Mouse (Mus musculus) liver, embryonic 12.5 days (tissue): ENCODE measurements around the gene Pacsin2. TPM values are rescaled to one million over a fixed set of nuclear protein-coding genes. Genes with fewer than 3 reads are reported as not detected.
A peak's percentile ranks its signal among the peaks of the same experiment; 100 is the strongest.

Experiments used
- ATAC-seq: fragments of 200-750 bp; cut with Nextera tagmentation; 2 replicates; pipeline ENCODE4 v1.8.0; 2017; ENCODE audit warnings: moderate number of reproducible peaks, mild to moderate bottlenecking, moderate library complexity
- H3K27ac ChIP-seq: fragments of 300-500 bp; sonication (generic); 2 replicates; pipeline ENCODE4 v1.5.1; 2016; ENCODE audit warnings: mild to moderate bottlenecking
- H3K27me3 ChIP-seq: fragments of 300-500 bp; sonication (generic); replicated peaks from 2 replicates; pipeline ENCODE4 v1.6.1; 2016; ENCODE audit warnings: mild to moderate bottlenecking, moderate library complexity
- H3K36me3 ChIP-seq: fragments of 300-500 bp; sonication (generic); 2 replicates; pipeline ENCODE4 v1.6.1; 2016; ENCODE audit warnings: mild to moderate bottlenecking, moderate library complexity
- H3K4me1 ChIP-seq: fragments of 300-500 bp; sonication (generic); 2 replicates; pipeline ENCODE4 v1.6.1; 2016
- H3K4me2 ChIP-seq: fragments of 300-500 bp; sonication (generic); 2 replicates; pipeline ENCODE4 v1.6.1; 2016; ENCODE audit warnings: mild to moderate bottlenecking, moderate library complexity
- H3K4me3 ChIP-seq: fragments of 300-500 bp; sonication (generic); 2 replicates; pipeline ENCODE4 v1.5.1; 2016; ENCODE audit warnings: mild to moderate bottlenecking, moderate library complexity
- H3K9ac ChIP-seq: fragments of 300-500 bp; sonication (generic); 2 replicates; pipeline ENCODE4 v1.6.1; 2016; ENCODE audit warnings: mild to moderate bottlenecking, moderate library complexity
- H3K9me3 ChIP-seq: fragments of 300-500 bp; sonication (generic); replicated peaks from 2 replicates; pipeline ENCODE4 v1.6.1; 2016; ENCODE audit warnings: mild to moderate bottlenecking, moderate library complexity
- WGBS: fragments of 180-500 bp; shearing (Covaris S2); methylation state at CpG from one replicate; pipeline ENCODE4 v1.1.7; 2016; ENCODE audit not compliant: insufficient replicate concordance; 5-methylcytosine and 5-hydroxymethylcytosine counted together
- polyA plus RNA-seq: library from polyadenylated mRNA; unstranded; fragments of >200 nt; fragmentation: Nextera tagmentation; extraction: Ambion mirVana; gene quantifications from 2 replicates; pipeline ENCODE4 v1.2.1, GENCODE M21; 2016

Gene Pacsin2
- polyA plus RNA-seq, 1 experiment from 2014 or later = 65.1 TPM

DNA sequence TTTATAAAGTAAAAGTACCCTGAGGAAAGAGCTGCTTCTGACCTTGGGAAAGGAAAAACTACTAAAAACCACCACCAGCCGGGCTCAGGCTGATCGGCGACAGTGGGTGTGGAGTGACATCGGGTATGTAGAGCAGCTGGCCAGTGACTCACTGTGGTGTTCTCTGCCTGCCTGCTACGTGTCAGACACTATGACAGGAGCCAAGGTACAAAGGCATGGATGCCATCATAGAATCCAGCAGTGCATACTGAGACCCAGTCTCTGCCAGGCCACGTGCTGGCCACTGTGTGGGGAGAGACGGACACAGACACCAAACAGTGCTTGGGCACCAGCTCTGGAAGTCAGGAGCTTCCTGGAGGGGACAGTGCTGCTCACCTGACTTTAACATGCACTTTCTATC lies 119.5 kb downstream of the Pacsin2 start:
- H3K27ac ChIP-seq = peak overlapping the region; percentile 86
- H3K4me1 ChIP-seq = peaks cover 66% of the 10 kb centered on the region
- no peaks in the 10 kb centered on the region for H3K27me3 ChIP-seq
- no peak overlapping the region for H3K4me3 ChIP-seq
- WGBS = 53% methylated on average over 7 of the region's 7 CpGs
- no peaks in the 10 kb centered on the region for H3K9me3 ChIP-seq
- peak overlapping the region; percentile 53 for H3K9ac ChIP-seq
- peaks cover 20% of the 10 kb centered on the region for H3K36me3 ChIP-seq
- peak; percentile 28; the same call in 1 of the 2 replicates for ATAC-seq
- peak overlapping the region; percentile 63 for H3K4me2 ChIP-seq

DNA sequence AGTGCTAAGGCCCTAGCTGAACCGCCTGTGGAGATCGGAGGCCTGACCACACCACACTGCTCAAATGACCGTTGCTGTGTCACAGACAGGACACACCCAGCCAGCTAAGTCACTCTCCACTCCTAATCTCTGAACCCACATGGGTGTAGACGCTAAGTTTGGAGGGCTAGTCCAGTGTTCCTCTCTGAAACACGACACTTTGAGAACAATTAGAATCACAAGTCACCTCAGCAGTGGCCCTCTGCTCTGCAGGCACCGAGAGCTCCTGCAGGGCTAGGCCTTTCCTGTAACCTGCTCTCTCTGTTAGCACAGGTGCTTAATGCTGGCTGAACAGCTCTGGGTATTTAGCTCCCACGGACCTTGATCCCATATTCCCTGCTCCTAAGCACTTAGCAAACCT lies 120.2 kb downstream of the Pacsin2 start:
- H3K4me2 ChIP-seq = peak overlapping the region; percentile 63
- peaks cover 20% of the 10 kb centered on the region for H3K36me3 ChIP-seq
- H3K27ac ChIP-seq = peak overlapping the region; percentile 86
- peak overlapping the region; percentile 53 for H3K9ac ChIP-seq
- WGBS = 11% methylated on average over 7 of the region's 7 CpGs
- ATAC-seq = peak; percentile 96
- no peaks in the 10 kb centered on the region for H3K9me3 ChIP-seq
- peaks cover 66% of the 10 kb centered on the region for H3K4me1 ChIP-seq
- H3K4me3 ChIP-seq = peak overlapping the region; percentile 12
- H3K27me3 ChIP-seq = no peaks in the 10 kb centered on the region

DNA sequence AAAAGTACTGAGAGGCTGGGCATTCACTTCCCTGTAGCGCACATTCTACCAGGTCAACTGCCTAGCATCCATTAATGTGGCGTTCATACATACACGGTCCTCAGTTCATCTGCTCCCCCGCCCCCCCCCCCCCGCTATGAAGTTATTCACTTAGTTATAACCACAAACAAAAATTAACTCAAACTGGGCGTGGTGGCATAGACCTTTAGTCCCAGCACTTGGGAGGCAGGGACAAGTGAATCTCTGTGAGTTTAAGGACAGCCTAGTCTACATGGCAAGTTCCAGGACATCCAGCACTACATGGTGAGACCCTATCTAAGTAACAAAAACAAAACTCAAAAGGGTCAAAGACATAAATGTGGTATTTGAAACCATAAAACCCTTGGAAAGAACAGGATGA lies 125.5 kb downstream of the Pacsin2 start:
- no peak for ATAC-seq
- Histone ChIP-seq H3K27ac (no peak overlapping the region), H3K4me2 (no peak overlapping the region), H3K4me1 (peaks cover 40% of the 10 kb centered on the region), H3K4me3 (no peak overlapping the region), H3K27me3 (no peaks in the 10 kb centered on the region), H3K9me3 (no peaks in the 10 kb centered on the region), H3K9ac (no peak overlapping the region), H3K36me3 (peaks cover 53% of the 10 kb centered on the region)
- 65% methylated on average over 6 of the region's 6 CpGs for WGBS

GRCm38 (mm10) chr15:83337903-83338870 lies 126.2 kb downstream of the Pacsin2 start:
- 54% methylated on average over 8 of the region's 8 CpGs for WGBS
- Histone ChIP-seq H3K4me2 (no peak overlapping the region), H3K27ac (0 out of 2 replicates have a peak overlapping the region, but pooled peaks have one; percentile 36), H3K4me1 (peaks cover 33% of the 10 kb centered on the region), H3K36me3 (peaks cover 60% of the 10 kb centered on the region), H3K9ac (no peak overlapping the region), H3K4me3 (no peak overlapping the region), H3K9me3 (no peaks in the 10 kb centered on the region), H3K27me3 (no peaks in the 10 kb centered on the region)
- peak; percentile 54 for ATAC-seq

GRCm38 (mm10) chr15:83332373-83332772 lies 132.0 kb downstream of the Pacsin2 start:
- peaks cover 83% of the 10 kb centered on the region for H3K36me3 ChIP-seq
- H3K4me2 ChIP-seq = no peak overlapping the region
- no peaks in the 10 kb centered on the region for H3K9me3 ChIP-seq
- H3K4me1 ChIP-seq = 0 out of 2 replicates have a peak, but pooled peaks cover under 1% of the 10 kb centered on the region
- H3K9ac ChIP-seq = no peak overlapping the region
- no peaks in the 10 kb centered on the region for H3K27me3 ChIP-seq
- ATAC-seq = no peak
- no peak overlapping the region for H3K4me3 ChIP-seq
- no peak overlapping the region for H3K27ac ChIP-seq
- WGBS = 66% methylated on average over 3 of the region's 3 CpGs

- H3K36me3 ChIP-seq = peaks cover 71% of the 10 kb centered on the region
- 75% methylated on average over 5 of the region's 5 CpGs for WGBS
Measured at GRCm38 (mm10) chr15:83328952-83329351, 135.5 kb downstream of the Pacsin2 start.

More at GRCm38 (mm10) chr15:83328952-83329351, 135.5 kb downstream of the Pacsin2 start:
- no peak overlapping the region for H3K9ac ChIP-seq
- H3K4me3 ChIP-seq = no peak overlapping the region
- H3K4me2 ChIP-seq = no peak overlapping the region
- no peaks in the 10 kb centered on the region for H3K4me1 ChIP-seq
- no peak for ATAC-seq
- H3K27ac ChIP-seq = no peak overlapping the region
- no peaks in the 10 kb centered on the region for H3K9me3 ChIP-seq
- no peaks in the 10 kb centered on the region for H3K27me3 ChIP-seq

Other genes starting within 250 kb of the Pacsin2 start
- gene A4galt, start 212.8 kb downstream of the Pacsin2 start, polyA plus RNA-seq = 0.08 TPM in 2 replicates
- gene Arfgap3, start 114.4 kb downstream of the Pacsin2 start, polyA plus RNA-seq = 16.2 and 19.9 TPM in 2 replicates
- gene Ttll1, start 46.3 kb upstream of the Pacsin2 start, polyA plus RNA-seq = 9.6 and 10.0 TPM in 2 replicates
- 2.2 and 2.7 TPM in 2 replicates for gene Bik, start 62.3 kb upstream of the Pacsin2 start, polyA plus RNA-seq
- gene Tspo, start 99.0 kb upstream of the Pacsin2 start, polyA plus RNA-seq = 186 and 192 TPM in 2 replicates
- gene Mcat, start 99.2 kb upstream of the Pacsin2 start, polyA plus RNA-seq = 27.1 and 28.1 TPM in 2 replicates
- gene Ttll12, start 130.6 kb upstream of the Pacsin2 start, polyA plus RNA-seq = 62.7 and 64.0 TPM in 2 replicates